Mouse (Mus musculus) adipocyte (in vitro differentiated cells): ENCODE data around the gene Akap8.

Experiments used
- DNase-seq: peaks from one replicate; pipeline ENCODE4 v3.0.0-alpha.2; 2016; ENCODE audit warnings: low spot score

Akap8 gene

GRCm38 (mm10) chr17:32283771-32284221, 37.2 kb downstream of the Akap8 start:
- DNase-seq = peak; percentile 62

GRCm38 (mm10) chr17:32283341-32283740, 37.7 kb downstream of the Akap8 start:
- DNase-seq = peak; percentile 77

- DNase-seq = peak; percentile 55
Measured at GRCm38 (mm10) chr17:32281611-32282310, 39.3 kb downstream of the Akap8 start.

- DNase-seq = no peak
Measured at GRCm38 (mm10) chr17:32281126-32281525, 39.9 kb downstream of the Akap8 start.

GRCm38 (mm10) chr17:32280575-32280974, 40.5 kb downstream of the Akap8 start:
- no peak for DNase-seq

- no peak for DNase-seq
Measured at GRCm38 (mm10) chr17:32277201-32277600, 43.8 kb downstream of the Akap8 start.

GRCm38 (mm10) chr17:32275568-32275967, 45.5 kb downstream of the Akap8 start:
- DNase-seq = no peak

- DNase-seq = no peak
Measured at GRCm38 (mm10) chr17:32269151-32269550, 51.9 kb downstream of the Akap8 start.

GRCm38 (mm10) chr17:32268540-32268960, 52.5 kb downstream of the Akap8 start:
- DNase-seq = peak; percentile 90

GRCm38 (mm10) chr17:32268096-32268495, 52.9 kb downstream of the Akap8 start:
- no peak for DNase-seq

GRCm38 (mm10) chr17:32267617-32268016, 53.4 kb downstream of the Akap8 start:
- no peak for DNase-seq

GRCm38 (mm10) chr17:32263672-32264071, 57.4 kb downstream of the Akap8 start:
- peak; percentile 91 for DNase-seq

GRCm38 (mm10) chr17:32262831-32263559, 58.0 kb downstream of the Akap8 start:
- DNase-seq = peak; percentile 52

GRCm38 (mm10) chr17:32258869-32259268, 62.2 kb downstream of the Akap8 start:
- no peak for DNase-seq

- no peak for DNase-seq
Measured at GRCm38 (mm10) chr17:32257944-32258343, 63.1 kb downstream of the Akap8 start.

- no peak for DNase-seq
Measured at GRCm38 (mm10) chr17:32257452-32257851, 63.6 kb downstream of the Akap8 start.

- no peak for DNase-seq
Measured at GRCm38 (mm10) chr17:32256896-32257295, 64.1 kb downstream of the Akap8 start.
